Mouse (Mus musculus) adrenal gland (tissue): ENCODE measurements around the gene Sema6d.

ENCODE experiments used
- intact Hi-C: fragments of 180-260 bp; cut with DNase I; formaldehyde crosslinking; loops from one replicate; pipeline ENCODE4 v1.15.1; 2025

Gene Sema6d

GRCm38 (mm10) chr2:124465004-124465946, 375.5 kb downstream of the Sema6d start:
- intact Hi-C loops = no loop called here

- intact Hi-C loops = no loop called here
Observed at GRCm38 (mm10) chr2:124467429-124467828, 377.7 kb downstream of the Sema6d start.

DNA sequence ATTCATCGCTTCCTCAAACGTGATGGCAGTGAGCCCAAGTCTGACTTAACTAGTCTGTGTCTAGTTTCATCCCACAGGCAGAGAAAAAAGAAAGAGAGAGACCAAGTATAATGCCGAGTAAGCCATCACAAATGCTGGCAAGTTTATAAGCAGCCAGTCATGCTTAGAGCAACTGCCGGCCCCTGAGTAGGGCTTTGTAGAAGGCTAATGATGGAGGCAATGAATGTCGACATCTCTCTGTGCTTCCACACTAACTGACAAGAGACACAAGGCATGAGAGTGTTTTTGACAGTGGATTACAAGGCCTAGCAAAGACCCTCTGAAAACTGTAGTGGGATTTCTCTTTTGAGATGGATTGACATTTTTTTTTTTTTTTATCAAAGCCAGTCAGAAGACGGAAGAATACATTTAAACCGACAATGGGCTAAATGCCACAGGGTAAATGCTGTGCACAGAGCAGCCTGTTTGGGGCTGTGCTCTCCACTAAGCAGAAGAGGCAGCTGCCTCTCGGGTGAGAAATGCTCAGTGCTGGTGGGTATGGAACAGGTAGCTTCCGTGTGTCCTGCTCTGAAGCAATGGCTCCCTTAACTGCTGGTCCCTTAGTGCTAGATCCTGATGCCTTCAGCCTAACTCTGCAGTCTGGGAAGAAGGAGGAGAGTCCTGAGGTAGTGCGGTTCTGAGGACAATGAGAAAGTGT, 380.7 kb downstream of the Sema6d start:
- intact Hi-C loops = no loop called here

- intact Hi-C loops = no loop called here
Observed at GRCm38 (mm10) chr2:124472674-124473507, 383.1 kb downstream of the Sema6d start.

DNA sequence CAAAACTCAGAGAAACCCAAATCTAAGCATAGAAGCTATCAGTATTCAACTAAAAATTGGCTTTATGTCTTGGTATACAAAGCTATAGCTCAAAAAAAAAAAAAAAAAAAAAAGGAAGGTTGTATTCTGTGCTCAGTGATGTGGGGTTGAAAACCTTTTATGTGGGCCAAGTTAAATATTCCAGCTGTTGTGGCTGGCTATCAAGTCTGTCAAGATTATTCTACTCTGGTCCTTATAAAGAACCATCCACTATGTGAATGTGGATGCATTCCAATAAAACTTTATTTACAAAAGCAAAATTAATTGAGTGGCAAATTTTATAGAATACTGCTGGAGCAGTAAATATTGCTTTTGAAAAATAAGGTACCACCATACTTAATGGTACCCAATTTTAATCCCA, 388.1 kb downstream of the Sema6d start:
- intact Hi-C loops = no loop called here

DNA sequence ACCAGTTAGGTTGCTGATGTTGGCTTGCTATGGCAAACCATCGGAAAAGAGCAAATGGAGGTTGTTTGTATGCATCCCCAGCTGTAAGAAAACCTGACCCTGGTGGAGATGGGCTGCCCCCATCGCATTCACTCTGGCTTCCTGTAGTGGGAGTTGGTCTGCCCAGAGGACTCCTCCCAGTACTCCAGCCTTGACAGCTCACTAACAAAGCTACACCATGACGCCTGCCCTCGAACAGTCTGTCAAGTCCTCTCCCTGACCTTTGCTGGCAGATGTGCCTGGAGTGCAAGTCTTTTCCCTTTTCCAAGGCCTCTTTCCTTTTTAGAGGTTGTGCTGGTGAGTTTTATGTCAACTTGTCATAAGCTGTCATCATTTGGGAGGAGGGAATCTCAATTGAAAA, 388.8 kb downstream of the Sema6d start:
- intact Hi-C loops = no loop called here

- intact Hi-C loops = no loop called here
Observed at GRCm38 (mm10) chr2:124485761-124486160, 396.0 kb downstream of the Sema6d start.

DNA sequence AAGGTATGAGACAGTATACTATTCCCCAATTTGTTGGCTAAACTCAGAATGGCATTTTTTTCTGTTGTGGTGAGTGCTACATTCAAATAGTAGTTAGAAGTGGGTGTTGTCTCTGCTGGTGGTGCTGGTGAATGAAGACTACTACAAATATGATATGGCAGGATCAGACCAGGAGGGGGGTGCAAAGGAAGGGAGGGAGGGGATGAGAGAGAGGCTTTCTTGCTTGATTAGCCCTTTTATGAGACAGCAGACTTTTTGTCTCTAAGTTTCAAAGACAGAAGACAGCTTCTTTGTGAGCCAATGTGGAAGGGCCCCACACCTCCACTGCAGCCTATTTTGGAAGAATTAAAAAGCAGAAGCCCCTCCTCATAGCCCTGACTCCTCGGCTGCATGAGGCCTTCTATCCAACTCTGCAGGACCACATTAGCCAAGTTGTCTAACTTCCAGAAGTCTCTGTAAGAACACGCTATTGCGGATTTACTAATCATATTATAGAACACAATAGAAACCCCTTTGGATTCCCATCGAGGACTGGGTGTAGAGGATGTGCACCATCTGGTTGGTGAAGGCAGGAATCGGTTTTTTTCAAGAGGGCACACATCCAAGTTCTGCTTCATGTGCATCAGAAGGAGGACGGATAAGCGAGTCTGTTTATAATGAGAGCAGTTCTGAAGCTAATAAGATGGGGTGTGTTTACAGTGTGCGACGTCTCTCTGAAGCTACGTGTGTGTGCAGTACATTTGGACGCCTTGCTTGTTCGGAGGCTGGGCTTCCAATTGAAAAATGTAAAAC, 400.4 kb downstream of the Sema6d start:
- intact Hi-C loops = no loop called here

GRCm38 (mm10) chr2:124495751-124496150, 406.0 kb downstream of the Sema6d start:
- intact Hi-C loops = no loop called here

GRCm38 (mm10) chr2:124499670-124500069, 409.9 kb downstream of the Sema6d start:
- intact Hi-C loops = no loop called here

GRCm38 (mm10) chr2:124505784-124506489, 416.2 kb downstream of the Sema6d start:
- intact Hi-C loops = no loop called here

GRCm38 (mm10) chr2:124507804-124508203, 418.0 kb downstream of the Sema6d start:
- intact Hi-C loops = no loop called here

DNA sequence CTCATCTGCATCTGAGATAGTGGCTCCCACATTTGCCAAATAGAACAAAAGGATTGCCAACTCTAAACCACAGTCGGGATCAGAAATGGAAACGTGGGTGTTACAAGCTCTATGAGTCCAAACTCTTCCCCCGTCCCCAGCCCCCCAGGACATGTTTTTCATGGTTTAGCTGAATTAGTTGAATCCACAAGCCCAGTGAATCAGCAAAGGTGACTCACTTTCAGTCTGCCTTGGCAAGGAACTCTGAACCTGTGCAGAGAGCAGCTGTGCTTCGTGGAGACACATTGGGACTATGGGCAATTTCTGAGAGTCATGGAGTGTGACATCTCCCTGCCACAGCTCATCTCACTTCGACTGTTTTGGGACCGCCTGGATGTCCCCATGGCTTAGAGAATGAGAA, 419.7 kb downstream of the Sema6d start:
- intact Hi-C loops = no loop called here

- intact Hi-C loops = no loop called here
Observed at GRCm38 (mm10) chr2:124511826-124512225, 422.1 kb downstream of the Sema6d start.

DNA sequence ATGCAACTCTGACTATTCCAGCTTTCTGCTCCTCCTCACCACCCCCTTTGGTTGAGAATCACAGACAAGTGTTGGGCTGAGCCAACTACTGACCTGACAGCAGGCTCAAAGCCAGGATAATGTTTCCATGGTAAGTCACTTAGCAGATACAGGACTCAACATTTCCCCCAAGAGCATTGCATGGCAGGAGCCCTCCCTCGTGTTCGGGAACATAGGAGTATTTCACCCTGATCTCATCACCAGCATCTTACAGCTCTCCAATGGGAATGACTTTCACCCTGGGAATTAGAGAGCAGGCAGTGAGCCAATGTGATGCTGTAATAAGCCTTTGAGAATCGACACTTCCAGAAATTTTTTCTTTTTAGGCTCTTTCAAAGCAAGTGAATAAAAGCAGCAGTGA, 432.7 kb downstream of the Sema6d start:
- intact Hi-C loops = no loop called here

- intact Hi-C loops = no loop called here
Observed at GRCm38 (mm10) chr2:124523667-124524066, 433.9 kb downstream of the Sema6d start.

DNA sequence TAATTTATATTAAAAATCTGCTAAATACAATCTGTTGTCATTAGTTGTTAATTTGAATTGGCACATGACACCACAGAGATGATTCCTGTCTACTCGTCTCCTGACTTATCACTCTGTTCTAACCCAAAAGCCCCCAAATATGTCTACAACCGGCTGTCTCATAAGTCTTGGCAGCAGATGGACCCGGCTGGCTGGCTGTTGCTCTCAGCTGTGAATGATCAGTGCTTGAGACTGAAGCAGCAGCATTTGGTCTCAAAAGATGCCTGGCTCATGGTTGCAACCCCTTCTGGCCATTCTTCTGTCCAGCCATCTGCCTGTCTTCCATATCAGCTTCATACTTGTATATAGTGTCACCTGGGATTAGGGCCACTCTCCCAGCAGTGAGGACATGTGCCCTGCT, 434.4 kb downstream of the Sema6d start:
- intact Hi-C loops = no loop called here

- intact Hi-C loops = no loop called here
Observed at GRCm38 (mm10) chr2:124527641-124528040, 437.9 kb downstream of the Sema6d start.

DNA sequence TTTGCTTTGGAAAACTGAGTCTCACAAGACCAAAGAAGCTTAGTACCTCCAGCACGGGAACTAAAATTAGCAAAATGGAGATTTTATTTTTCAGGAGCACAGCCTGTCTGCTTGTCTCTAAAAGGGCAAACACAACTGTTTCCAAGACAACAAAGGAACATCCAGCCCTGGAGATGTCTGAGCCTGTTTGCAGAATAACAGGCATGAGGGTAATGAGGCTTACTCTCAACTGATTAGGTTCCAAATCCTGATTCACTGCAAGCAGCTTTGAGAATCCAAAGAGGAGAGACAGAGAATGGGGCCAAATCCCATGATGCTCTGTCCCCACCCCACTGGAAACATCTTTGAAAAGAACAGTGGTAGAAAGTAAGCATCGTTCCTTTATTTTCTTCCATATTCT, 440.7 kb downstream of the Sema6d start:
- intact Hi-C loops = no loop called here

GRCm38 (mm10) chr2:124531062-124531461, 441.3 kb downstream of the Sema6d start:
- intact Hi-C loops = no loop called here
